ENCODE assay signal across 17 mouse cellular contexts in genomic region chr1:35975611-35976208, GRCm38 (mm10).
DNase-seq lines count a peak whose midpoint lies in the region; ATAC-seq lines count a peak whose summit lies in the region.
"Had no signal": no experiment of that assay in that cellular context is flagged by ENCODE, and none has a peak within 500 bp of the region (broad histone marks: within the 10 kb centered on the region; RNA-seq: fewer than 3 reads in every experiment).

No protein-coding gene starts in this region.

- H3K4me3 ChIP-seq in heart, embryonic 15.5 days = no peak overlapping the region
- H3K4me3 ChIP-seq in heart, embryonic 12.5 days = no peak overlapping the region
- H3K4me3 ChIP-seq in kidney, embryonic 16.5 days (ENCODE audit: low read length) = no peak overlapping the region
- no peak overlapping the region for H3K4me3 ChIP-seq in forebrain, embryonic 16.5 days (replicated peaks; ENCODE audit: low read length)
- H3K4me3 ChIP-seq: embryonic facial prominence, embryonic 13.5 days; hindbrain, embryonic 12.5 days; kidney, embryonic 15.5 days; limb, embryonic 15.5 days; stomach, embryonic 15.5 days had no signal

- H3K27me3 ChIP-seq in heart, embryonic 15.5 days = no peaks in the 10 kb centered on the region
- no peaks in the 10 kb centered on the region for H3K27me3 ChIP-seq in heart, embryonic 12.5 days (replicated peaks)
- no peaks in the 10 kb centered on the region for H3K27me3 ChIP-seq in kidney, embryonic 16.5 days (ENCODE audit: insufficient read depth, low read length)
- H3K27me3 ChIP-seq in forebrain, embryonic 16.5 days (replicated peaks; ENCODE audit: control insufficient read depth, insufficient read depth, low read length) = no peaks in the 10 kb centered on the region
- H3K27me3 ChIP-seq: embryonic facial prominence, embryonic 13.5 days; hindbrain, embryonic 12.5 days; kidney, embryonic 15.5 days; limb, embryonic 15.5 days; stomach, embryonic 15.5 days had no signal

- H3K4me2 ChIP-seq in heart, embryonic 15.5 days = no peak overlapping the region
- no peak overlapping the region for H3K4me2 ChIP-seq in heart, embryonic 12.5 days
- no peak overlapping the region for H3K4me2 ChIP-seq in kidney, embryonic 16.5 days (replicated peaks; ENCODE audit: low read depth, low read length)
- no peak overlapping the region for H3K4me2 ChIP-seq in forebrain, embryonic 16.5 days (ENCODE audit: low read length)
- H3K4me2 ChIP-seq: embryonic facial prominence, embryonic 13.5 days; hindbrain, embryonic 12.5 days; kidney, embryonic 15.5 days; limb, embryonic 15.5 days; stomach, embryonic 15.5 days had no signal

- no peaks in the 10 kb centered on the region for H3K36me3 ChIP-seq in heart, embryonic 15.5 days
- H3K36me3 ChIP-seq in heart, embryonic 12.5 days = no peaks in the 10 kb centered on the region
- no peaks in the 10 kb centered on the region for H3K36me3 ChIP-seq in kidney, embryonic 16.5 days (ENCODE audit: insufficient read depth, low read length)
- H3K36me3 ChIP-seq in forebrain, embryonic 16.5 days (ENCODE audit: control insufficient read depth, insufficient read depth) = no peaks in the 10 kb centered on the region
- H3K36me3 ChIP-seq: embryonic facial prominence, embryonic 13.5 days; G1E; hindbrain, embryonic 12.5 days; kidney, embryonic 15.5 days; limb, embryonic 15.5 days; stomach, embryonic 15.5 days had no signal

- H3K27ac ChIP-seq in heart, embryonic 15.5 days = peak overlapping the region; percentile 28; the same call in 1 of the 2 replicates
- H3K27ac ChIP-seq in heart, embryonic 12.5 days (ENCODE audit: poor library complexity, severe bottlenecking) = no peak overlapping the region
- H3K27ac ChIP-seq in kidney, embryonic 16.5 days (ENCODE audit: low read length) = no peak overlapping the region
- H3K27ac ChIP-seq in forebrain, embryonic 16.5 days (ENCODE audit: low read length) = no peak overlapping the region
- H3K27ac ChIP-seq: embryonic facial prominence, embryonic 13.5 days; hindbrain, embryonic 12.5 days; kidney, embryonic 15.5 days; limb, embryonic 15.5 days; macrophage; stomach, embryonic 15.5 days had no signal

- H3K4me1 ChIP-seq in heart, embryonic 15.5 days (replicated peaks) = peaks cover 17% of the 10 kb centered on the region
- peaks cover 20% of the 10 kb centered on the region for H3K4me1 ChIP-seq in heart, embryonic 12.5 days (replicated peaks)
- peaks cover 12% of the 10 kb centered on the region for H3K4me1 ChIP-seq in kidney, embryonic 16.5 days (ENCODE audit: insufficient read depth, low read length)
- H3K4me1 ChIP-seq in forebrain, embryonic 16.5 days (replicated peaks; ENCODE audit: control insufficient read depth, insufficient read depth, low read length) = 0 out of 2 replicates have a peak, but pooled peaks cover 5% of the 10 kb centered on the region
- H3K4me1 ChIP-seq: hindbrain, embryonic 12.5 days; stomach, embryonic 15.5 days had no signal

- WGBS in heart, embryonic 15.5 days = 53% methylated on average over 3 of the region's 3 CpGs
- WGBS in heart, embryonic 12.5 days = 58% methylated on average over 3 of the region's 3 CpGs
- WGBS in kidney, embryonic 16.5 days = 86% methylated on average over 3 of the region's 3 CpGs
- WGBS in forebrain, embryonic 16.5 days = 91% methylated on average over 3 of the region's 3 CpGs

- no peak overlapping the region for H3K9ac ChIP-seq in heart, embryonic 15.5 days
- no peak overlapping the region for H3K9ac ChIP-seq in heart, embryonic 12.5 days
- no peak overlapping the region for H3K9ac ChIP-seq in kidney, embryonic 16.5 days (replicated peaks; ENCODE audit: low read length)
- H3K9ac ChIP-seq in forebrain, embryonic 16.5 days (replicated peaks; ENCODE audit: low read depth, low read length) = no peak overlapping the region
- H3K9ac ChIP-seq: embryonic facial prominence, embryonic 13.5 days; hindbrain, embryonic 12.5 days; kidney, embryonic 15.5 days; limb, embryonic 15.5 days; stomach, embryonic 15.5 days had no signal

- peak; percentile 66 for DNase-seq in MEL-GATA-1-ER (ENCODE audit: extremely low read depth, low read depth)
- no peak for DNase-seq in left cerebral cortex, adult 11 months (ENCODE audit: low spot score)
- DNase-seq: adrenal gland, postnatal 25 days; cerebellum, postnatal 36 days had no signal

- 0 out of 2 replicates have a peak, but pooled peaks have one; percentile 34 for ATAC-seq in heart, embryonic 15.5 days (replicated peaks; ENCODE audit: insufficient number of reproducible peaks, insufficient read depth, low FRiP score, low read depth)
- no peak for ATAC-seq in heart, embryonic 12.5 days (ENCODE audit: insufficient number of reproducible peaks, low FRiP score)
- ATAC-seq in granulocyte monocyte progenitor cell, adult 5-6 weeks (replicated peaks; ENCODE audit: poor library complexity, severe bottlenecking) = peak; percentile 75
- ATAC-seq in megakaryocyte, adult 5-6 weeks (ENCODE audit: poor library complexity, severe bottlenecking) = peak; percentile 62
- no peak for ATAC-seq in kidney, embryonic 16.5 days (ENCODE audit: low FRiP score, low TSS enrichment)
- ATAC-seq in forebrain, embryonic 16.5 days = no peak

- no peaks in the 10 kb centered on the region for H3K9me3 ChIP-seq in heart, embryonic 15.5 days (replicated peaks)
- H3K9me3 ChIP-seq in heart, embryonic 12.5 days (replicated peaks) = no peaks in the 10 kb centered on the region
- H3K9me3 ChIP-seq in kidney, embryonic 16.5 days (ENCODE audit: low read length) = no peaks in the 10 kb centered on the region
- H3K9me3 ChIP-seq in forebrain, embryonic 16.5 days (ENCODE audit: control insufficient read depth, low read length) = no peaks in the 10 kb centered on the region
- H3K9me3 ChIP-seq: embryonic facial prominence, embryonic 13.5 days; G1E; hindbrain, embryonic 12.5 days; kidney, embryonic 15.5 days; limb, embryonic 15.5 days; stomach, embryonic 15.5 days had no signal

Comparison
In these comparisons a context has a peak if more than half of its experiments do, and no peak if none do; other contexts are left out.
1. ATAC-seq: peak in heart, embryonic 15.5 days (single experiment), granulocyte monocyte progenitor cell, adult 5-6 weeks (single experiment) and megakaryocyte, adult 5-6 weeks (single experiment); none in heart, embryonic 12.5 days (single experiment), kidney, embryonic 16.5 days (single experiment) and forebrain, embryonic 16.5 days (single experiment).